Mouse (Mus musculus) midbrain, embryonic 12.5 days (tissue): ENCODE measurements at regions not wholly inside any gene's neighbourhood (a gene's known extent, or its start where the extent isn't known, plus 50 kb on each side); places are given as distances from the start of the nearest gene placed in this dataset.

Source experiments
- ATAC-seq: fragments of 200-750 bp; cut with Nextera tagmentation; 2 replicates; pipeline ENCODE4 v1.8.0; 2017; ENCODE audit warnings: low read depth, moderate TSS enrichment, moderate library complexity; ENCODE audit not compliant: low FRiP score
- H3K27ac ChIP-seq: fragments of 300-500 bp; sonication (generic); replicated peaks from 2 replicates; pipeline ENCODE4 v1.5.1; 2016; ENCODE audit warnings: mild to moderate bottlenecking
- H3K27me3 ChIP-seq: fragments of 300-500 bp; sonication (generic); 2 replicates; pipeline ENCODE4 v1.6.1; 2016; ENCODE audit warnings: mild to moderate bottlenecking
- H3K36me3 ChIP-seq: fragments of 300-500 bp; sonication (generic); 2 replicates; pipeline ENCODE4 v1.6.1; 2016
- H3K4me1 ChIP-seq: fragments of 300-500 bp; sonication (generic); 2 replicates; pipeline ENCODE4 v1.6.1; 2016
- H3K4me2 ChIP-seq: fragments of 300-500 bp; sonication (generic); replicated peaks from 2 replicates; pipeline ENCODE4 v1.6.1; 2016; ENCODE audit warnings: mild to moderate bottlenecking, moderate library complexity
- H3K4me3 ChIP-seq: fragments of 300-500 bp; sonication (generic); 2 replicates; pipeline ENCODE4 v1.5.1; 2016; ENCODE audit warnings: mild to moderate bottlenecking
- H3K9ac ChIP-seq: fragments of 300-500 bp; sonication (generic); replicated peaks from 2 replicates; pipeline ENCODE4 v1.6.1; 2016; ENCODE audit warnings: mild to moderate bottlenecking, moderate library complexity
- H3K9me3 ChIP-seq: fragments of 300-500 bp; sonication (generic); 2 replicates; pipeline ENCODE4 v1.6.1; 2016; ENCODE audit warnings: mild to moderate bottlenecking
- WGBS: fragments of 180-500 bp; shearing (Covaris S2); methylation state at CpG from one replicate; pipeline ENCODE4 v1.1.7; 2016; 5-methylcytosine and 5-hydroxymethylcytosine counted together

DNA sequence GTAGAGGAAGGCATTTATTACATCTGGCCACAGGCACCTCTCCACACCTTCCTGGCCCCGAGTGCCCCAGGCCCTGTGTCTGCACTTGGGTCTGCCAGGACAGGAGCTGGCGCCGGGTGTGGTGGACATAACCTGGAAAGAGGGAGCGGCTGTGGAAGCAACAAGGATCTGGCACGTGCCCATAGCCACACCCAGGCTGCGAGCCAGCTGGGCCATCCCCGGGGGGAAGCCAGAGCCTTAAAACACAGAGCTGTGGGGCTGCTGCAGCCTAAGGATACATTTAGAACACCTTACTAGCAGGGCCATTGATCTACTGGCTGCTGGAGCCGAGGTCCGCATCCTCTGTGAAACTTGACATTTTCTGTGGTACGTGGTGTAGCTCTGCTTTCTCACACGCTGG lies 217.0 kb downstream of the Cyp26b1 start:
- Histone ChIP-seq H3K36me3 (no peaks in the 10 kb centered on the region), H3K27me3 (peaks cover 11% of the 10 kb centered on the region; the same call in 1 of the 2 replicates), H3K9ac (no peak overlapping the region), H3K4me3 (no peak overlapping the region), H3K27ac (no peak overlapping the region), H3K9me3 (no peaks in the 10 kb centered on the region), H3K4me2 (no peak overlapping the region), H3K4me1 (no peaks in the 10 kb centered on the region)
- ATAC-seq: no peak
- WGBS: 86% methylated on average over 11 of the region's 11 CpGs

DNA sequence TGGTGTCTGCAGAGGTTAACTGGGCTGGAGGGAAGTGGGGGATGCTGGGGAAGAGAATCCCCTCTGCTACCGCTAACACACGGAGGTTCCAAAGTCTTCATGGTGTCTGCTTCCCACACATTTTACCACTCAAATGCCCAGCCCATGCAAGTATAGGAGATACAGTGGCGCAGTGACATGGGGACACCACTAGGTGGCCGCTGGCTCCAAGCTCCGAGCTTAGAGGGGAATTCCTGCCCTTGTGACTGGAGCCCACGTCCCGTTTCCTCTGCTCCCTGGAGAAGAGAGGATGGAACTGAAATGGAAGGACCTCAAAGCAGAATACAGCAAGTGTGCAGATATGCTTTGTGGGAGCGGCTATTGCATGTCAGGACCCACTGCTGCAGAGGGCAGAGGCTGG lies 218.2 kb downstream of the Cyp26b1 start:
- no peak overlapping the region for H3K27ac ChIP-seq
- no peak overlapping the region for H3K4me3 ChIP-seq
- H3K4me2 ChIP-seq: no peak overlapping the region
- 14% methylated on average over 8 of the region's 8 CpGs for WGBS
- H3K4me1 ChIP-seq: no peaks in the 10 kb centered on the region
- H3K9ac ChIP-seq: no peak overlapping the region
- H3K27me3 ChIP-seq: peaks cover 11% of the 10 kb centered on the region; the same call in 1 of the 2 replicates
- H3K9me3 ChIP-seq: no peaks in the 10 kb centered on the region
- no peak for ATAC-seq
- no peaks in the 10 kb centered on the region for H3K36me3 ChIP-seq

GRCm38 (mm10) chr6:84366365-84366764 lies 227.3 kb downstream of the Cyp26b1 start:
- no peak overlapping the region for H3K4me2 ChIP-seq
- no peaks in the 10 kb centered on the region for H3K4me1 ChIP-seq
- no peak overlapping the region for H3K4me3 ChIP-seq
- H3K9me3 ChIP-seq: no peaks in the 10 kb centered on the region
- 72% methylated on average over 6 of the region's 6 CpGs for WGBS
- no peak for ATAC-seq
- H3K27me3 ChIP-seq: no peaks in the 10 kb centered on the region
- H3K9ac ChIP-seq: no peak overlapping the region
- H3K27ac ChIP-seq: no peak overlapping the region
- H3K36me3 ChIP-seq: no peaks in the 10 kb centered on the region

DNA sequence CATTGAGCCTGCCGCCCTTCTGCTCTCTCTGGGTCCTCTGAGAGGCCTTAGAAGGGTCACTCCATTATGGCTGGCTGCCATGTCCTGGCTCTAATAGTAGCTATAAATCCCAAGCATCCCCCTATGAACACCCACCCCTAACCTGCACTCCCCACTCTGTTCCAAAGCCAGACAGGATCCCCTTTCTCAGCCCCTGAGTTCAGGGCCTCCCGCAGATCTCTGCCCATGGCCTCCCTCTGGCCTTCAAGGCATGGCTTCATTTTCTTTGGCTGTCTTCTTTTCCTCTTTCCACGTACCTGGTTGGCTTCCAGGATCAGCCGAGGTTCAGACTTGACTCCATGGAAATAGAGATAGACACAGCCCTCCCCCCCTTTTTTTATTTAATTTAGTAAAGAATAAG lies 227.8 kb downstream of the Cyp26b1 start:
- Histone ChIP-seq H3K9me3 (no peaks in the 10 kb centered on the region), H3K36me3 (no peaks in the 10 kb centered on the region), H3K4me3 (no peak overlapping the region), H3K9ac (no peak overlapping the region), H3K4me1 (no peaks in the 10 kb centered on the region), H3K4me2 (no peak overlapping the region), H3K27ac (no peak overlapping the region), H3K27me3 (no peaks in the 10 kb centered on the region)
- 82% methylated on average over 4 of the region's 4 CpGs for WGBS
- no peak for ATAC-seq

DNA sequence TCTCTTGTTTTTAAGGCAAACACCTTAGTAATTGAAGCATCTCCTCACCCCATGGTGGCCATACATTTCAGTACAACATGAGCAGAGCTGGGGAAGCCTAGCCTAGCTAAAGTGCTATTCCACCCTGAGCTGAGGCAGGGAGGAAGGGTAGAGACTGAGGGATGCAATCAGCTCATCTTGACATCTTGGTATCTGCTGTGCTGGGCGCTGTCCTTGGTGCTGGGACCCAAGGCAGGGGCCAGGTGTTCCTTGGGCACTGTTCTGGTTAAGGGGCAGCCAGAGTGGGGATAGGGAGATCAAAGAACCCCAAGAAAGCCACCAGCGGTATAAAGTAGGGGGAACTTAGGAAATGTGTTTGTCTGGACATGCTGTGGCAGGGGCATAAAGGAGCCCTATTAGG lies 228.7 kb downstream of the Cyp26b1 start:
- Histone ChIP-seq H3K36me3 (no peaks in the 10 kb centered on the region), H3K27ac (no peak overlapping the region), H3K9ac (no peak overlapping the region), H3K9me3 (no peaks in the 10 kb centered on the region), H3K4me2 (no peak overlapping the region), H3K27me3 (no peaks in the 10 kb centered on the region), H3K4me1 (no peaks in the 10 kb centered on the region), H3K4me3 (no peak overlapping the region)
- 16% methylated on average over 2 of the region's 2 CpGs for WGBS
- no peak for ATAC-seq

DNA sequence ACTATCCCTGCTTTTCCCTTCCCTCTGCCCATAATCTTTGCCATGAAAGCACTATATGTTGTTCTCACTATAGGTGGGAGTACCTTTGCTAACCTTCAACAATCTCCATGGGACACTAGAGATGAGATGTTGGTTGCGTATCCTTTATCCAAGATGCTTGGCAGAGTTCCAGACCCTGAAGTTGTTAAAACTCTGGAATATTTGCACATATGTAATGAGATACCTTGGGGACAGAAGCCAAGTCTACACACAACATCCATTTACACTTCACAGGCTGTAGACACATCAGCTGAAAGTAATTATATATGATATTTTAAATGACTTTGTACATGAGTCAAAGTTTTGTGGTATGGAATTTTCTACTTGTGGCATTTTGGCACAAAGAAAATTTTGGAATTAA lies 231.4 kb downstream of the Cyp26b1 start:
- Histone ChIP-seq H3K9ac (no peak overlapping the region), H3K9me3 (no peaks in the 10 kb centered on the region), H3K4me1 (no peaks in the 10 kb centered on the region), H3K4me3 (no peak overlapping the region), H3K27ac (no peak overlapping the region), H3K4me2 (no peak overlapping the region), H3K36me3 (no peaks in the 10 kb centered on the region), H3K27me3 (no peaks in the 10 kb centered on the region)
- no peak for ATAC-seq
- 100% methylated on average over 1 of the region's 1 CpGs for WGBS

- no peak overlapping the region for H3K4me3 ChIP-seq
- no peaks in the 10 kb centered on the region for H3K9me3 ChIP-seq
- no peaks in the 10 kb centered on the region for H3K36me3 ChIP-seq
- WGBS: 73% methylated on average over 10 of the region's 10 CpGs
- ATAC-seq: no peak
- H3K4me2 ChIP-seq: no peak overlapping the region
- no peaks in the 10 kb centered on the region for H3K27me3 ChIP-seq
- no peaks in the 10 kb centered on the region for H3K4me1 ChIP-seq
- no peak overlapping the region for H3K27ac ChIP-seq
- H3K9ac ChIP-seq: no peak overlapping the region
These were observed 235.8 kb downstream of the Cyp26b1 start for GRCm38 (mm10) chr6:84357911-84358310.

DNA sequence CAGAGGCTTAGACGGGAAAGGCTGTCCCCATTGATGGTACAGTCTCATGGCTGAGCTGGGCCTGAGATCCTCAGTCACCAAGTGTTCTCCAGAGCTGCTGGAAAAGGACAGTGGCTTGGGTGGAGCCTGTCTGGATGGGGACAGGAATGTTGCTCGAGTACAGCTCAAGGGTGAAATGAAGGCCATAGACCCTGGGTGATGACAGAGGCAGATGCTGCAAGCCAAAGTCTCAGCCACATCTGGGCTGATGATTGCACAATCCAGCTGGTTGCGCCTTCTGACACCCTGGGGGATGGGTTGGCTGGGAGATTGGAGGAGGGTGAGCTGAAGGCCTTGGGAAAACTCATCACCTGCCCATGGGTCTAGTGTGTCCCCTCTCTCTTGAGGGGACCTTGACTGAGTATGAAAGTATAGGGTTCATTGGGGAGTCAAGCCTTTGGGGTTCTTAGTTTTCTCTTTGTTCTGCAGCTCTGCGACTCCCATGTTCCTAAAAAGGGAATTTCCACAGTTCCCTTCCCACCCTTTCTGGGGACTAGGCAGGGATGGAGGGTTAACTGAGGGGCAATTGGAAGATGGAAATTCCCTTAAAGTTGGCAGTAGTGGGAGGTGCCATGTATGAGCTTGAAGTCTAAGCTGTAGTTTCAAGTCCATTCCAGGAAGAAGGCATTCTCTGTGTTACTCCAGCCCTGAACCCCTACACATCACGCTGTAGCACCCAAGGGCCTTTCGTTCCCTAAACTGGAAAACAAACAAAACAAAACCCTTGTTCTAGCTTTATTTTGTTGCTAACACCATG lies 240.1 kb downstream of the Cyp26b1 start:
- no peaks in the 10 kb centered on the region for H3K4me1 ChIP-seq
- no peaks in the 10 kb centered on the region for H3K9me3 ChIP-seq
- H3K9ac ChIP-seq: no peak overlapping the region
- 82% methylated on average over 6 of the region's 6 CpGs for WGBS
- no peak overlapping the region for H3K4me2 ChIP-seq
- no peaks in the 10 kb centered on the region for H3K27me3 ChIP-seq
- no peak for ATAC-seq
- no peak overlapping the region for H3K27ac ChIP-seq
- no peaks in the 10 kb centered on the region for H3K36me3 ChIP-seq
- H3K4me3 ChIP-seq: no peak overlapping the region

- Histone ChIP-seq H3K9me3 (no peaks in the 10 kb centered on the region), H3K9ac (no peak overlapping the region), H3K36me3 (no peaks in the 10 kb centered on the region), H3K27ac (no peak overlapping the region), H3K4me1 (no peaks in the 10 kb centered on the region), H3K4me2 (no peak overlapping the region), H3K4me3 (no peak overlapping the region), H3K27me3 (no peaks in the 10 kb centered on the region)
- ATAC-seq: no peak
- WGBS: 87% methylated on average over 12 of the region's 12 CpGs
These were observed 248.8 kb downstream of the Cyp26b1 start for GRCm38 (mm10) chr6:84344936-84345335.

- no peak overlapping the region for H3K9ac ChIP-seq
- ATAC-seq: no peak
- H3K4me2 ChIP-seq: no peak overlapping the region
- H3K27me3 ChIP-seq: no peaks in the 10 kb centered on the region
- no peak overlapping the region for H3K27ac ChIP-seq
- no peaks in the 10 kb centered on the region for H3K36me3 ChIP-seq
- WGBS: 93% methylated on average over 10 of the region's 10 CpGs
- H3K4me3 ChIP-seq: no peak overlapping the region
- no peaks in the 10 kb centered on the region for H3K4me1 ChIP-seq
- H3K9me3 ChIP-seq: no peaks in the 10 kb centered on the region
These were observed 260.0 kb downstream of the Cyp26b1 start for GRCm38 (mm10) chr6:84333666-84334179.

DNA sequence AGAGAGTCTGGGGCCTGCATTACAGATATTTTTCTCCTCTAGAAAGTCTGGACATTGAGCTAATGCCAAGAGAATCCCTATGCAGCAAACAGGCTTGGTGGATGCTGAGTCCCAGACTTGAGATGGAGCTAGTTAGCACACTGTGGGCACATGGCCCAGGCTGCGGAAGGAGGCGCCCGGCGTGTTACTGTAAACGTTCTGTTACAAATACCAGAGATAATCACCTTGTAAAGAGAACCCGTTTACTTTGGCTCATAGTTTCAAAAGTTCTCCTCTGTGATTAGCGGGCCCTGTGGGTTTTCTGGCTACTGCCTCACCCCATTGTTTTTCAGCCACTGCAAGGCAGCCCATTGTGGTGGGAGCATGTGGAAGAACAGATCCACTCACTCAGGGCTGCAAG lies 264.6 kb downstream of the Cyp26b1 start:
- no peak for ATAC-seq
- H3K27me3 ChIP-seq: 0 out of 2 replicates have a peak, but pooled peaks cover 10% of the 10 kb centered on the region
- no peaks in the 10 kb centered on the region for H3K4me1 ChIP-seq
- no peak overlapping the region for H3K27ac ChIP-seq
- 78% methylated on average over 7 of the region's 7 CpGs for WGBS
- no peak overlapping the region for H3K9ac ChIP-seq
- no peak overlapping the region for H3K4me2 ChIP-seq
- H3K9me3 ChIP-seq: no peaks in the 10 kb centered on the region
- H3K4me3 ChIP-seq: no peak overlapping the region
- no peaks in the 10 kb centered on the region for H3K36me3 ChIP-seq

DNA sequence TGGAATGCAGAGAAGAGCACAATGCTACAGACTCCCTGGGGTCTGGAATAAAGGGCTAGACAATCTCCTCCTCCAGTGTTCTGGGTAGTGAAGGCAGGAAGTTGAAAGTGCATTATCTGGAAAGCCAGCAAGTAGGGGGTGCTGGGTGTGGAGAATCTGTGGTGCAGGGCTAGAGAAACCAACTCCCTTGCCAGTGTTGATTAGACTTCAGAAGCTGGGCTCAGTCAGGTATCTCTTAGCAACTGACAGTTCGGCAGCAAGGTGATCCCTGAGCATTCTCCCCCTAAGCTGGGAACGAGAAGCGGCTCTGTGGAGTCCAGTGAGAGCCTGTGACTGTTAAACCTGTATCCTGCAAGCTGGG lies 265.7 kb downstream of the Cyp26b1 start:
- H3K9ac ChIP-seq: no peak overlapping the region
- H3K36me3 ChIP-seq: no peaks in the 10 kb centered on the region
- H3K4me1 ChIP-seq: no peaks in the 10 kb centered on the region
- H3K27ac ChIP-seq: no peak overlapping the region
- 0 out of 2 replicates have a peak, but pooled peaks cover 10% of the 10 kb centered on the region for H3K27me3 ChIP-seq
- no peak overlapping the region for H3K4me3 ChIP-seq
- H3K9me3 ChIP-seq: no peaks in the 10 kb centered on the region
- no peak overlapping the region for H3K4me2 ChIP-seq
- WGBS: 55% methylated on average over 3 of the region's 3 CpGs
- ATAC-seq: no peak
